Mouse (Mus musculus) testis, adult 2 months (tissue): ENCODE data around the gene Nr0b2.

Experiments
- CTCF ChIP-seq: fragments of 200-500 bp; IDR thresholded peaks from 2 replicates; pipeline ENCODE4 v1.5.1; 2012; ENCODE audit warnings: low read depth, mild to moderate bottlenecking, inconsistent platforms, low read length, moderate library complexity; ENCODE audit not compliant: control insufficient read depth, insufficient read depth, insufficient replicate concordance
- POLR2A ChIP-seq: fragments of 200-500 bp; IDR thresholded peaks from 2 replicates; pipeline ENCODE4 v1.6.1; 2012; ENCODE audit warnings: low read depth, mild to moderate bottlenecking, inconsistent platforms, low read length, moderate library complexity; ENCODE audit not compliant: control insufficient read depth

- TF ChIP-seq CTCF (peak; percentile 96), POLR2A (no peak)
These were observed 40.2 kb upstream of the Nr0b2 start for GRCm38 (mm10) chr4:133512972-133513371.
